Mouse (Mus musculus) sigmoid colon, adult 10 weeks (tissue): Measurements from ENCODE around the gene Mif4gd. TPM values are rescaled to one million over a fixed set of nuclear protein-coding genes. Genes with fewer than 3 reads are reported as not detected.

Experiments
- polyA plus RNA-seq: library from polyadenylated mRNA; stranded (reverse); fragments of 350-450 nt; fragmentation: Illumina TruSeq; extraction: RNeasy Lipid Tissue Mini Kit (QIAGEN cat#74804); gene quantifications from one replicate; pipeline ENCODE4 v1.2.3, GENCODE M21; 2014; ENCODE audit warnings: low read depth, low replicate concordance

The Mif4gd gene
- 24.5 TPM for polyA plus RNA-seq

GRCm38 (mm10) chr11:115612410-115613137, at the start of gene Mif4gd:
Gene Mif4gd, minus strand, starts transcription at chr11:115612969.

GRCm38 (mm10) chr11:115627705-115628464, 15.1 kb upstream of the Mif4gd start, which contains the start of gene Slc25a19:
Gene Slc25a19, minus strand, starts transcription at chr11:115628295.

GRCm38 (mm10) chr11:115603476-115604303, 9.1 kb downstream of the Mif4gd start, which contains the start of the genes Mrps7 and Gga3:
Gene Mrps7, plus strand, starts transcription at chr11:115603925.
Gene Gga3, minus strand, starts transcription at chr11:115604051.

DNA sequence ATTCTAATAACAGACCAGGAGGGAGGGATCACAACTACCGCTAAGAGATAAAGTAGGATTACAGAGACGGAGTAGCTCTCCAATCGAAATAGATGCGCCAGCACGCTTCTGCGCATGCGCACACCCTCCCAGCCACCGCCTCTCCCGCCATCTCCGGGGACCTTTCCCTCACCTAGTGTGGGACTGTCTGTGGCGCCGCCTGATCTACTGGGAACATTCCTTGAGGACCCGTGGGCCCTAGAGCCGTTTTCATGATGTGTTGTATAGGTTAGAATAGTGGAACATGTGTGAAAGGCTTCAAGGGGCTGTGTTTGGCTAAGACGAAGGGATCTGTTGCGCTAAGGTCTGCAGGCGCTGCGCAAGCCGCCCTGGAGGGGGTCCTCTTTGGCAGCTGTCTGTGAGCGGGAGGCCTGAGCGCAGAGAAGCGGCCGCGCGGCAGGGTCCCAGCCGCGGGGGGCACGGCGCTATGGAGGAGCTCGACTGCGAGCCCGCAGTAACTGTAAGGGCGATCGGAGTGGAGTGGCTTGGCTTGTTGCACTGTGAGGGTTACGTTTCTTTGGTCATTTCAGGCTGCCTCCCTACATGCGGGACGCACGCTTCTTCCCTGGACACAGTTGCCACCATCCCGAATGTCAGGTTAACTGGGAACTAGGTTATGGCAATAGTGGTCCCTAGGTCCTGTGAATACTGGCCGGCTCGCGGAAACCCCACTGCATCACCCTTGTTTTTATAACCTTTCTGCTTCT, 48.5 kb downstream of the Mif4gd start, which contains the start of gene Nup85:
Gene Nup85 (plus strand): TSS at position 371 of the 746 bp plus-strand sequence.

Other genes with a start within 250 kb of the Mif4gd start
- 19.6 TPM for gene Hid1, start 245.2 kb downstream of the Mif4gd start, polyA plus RNA-seq
- gene Cdr2l, start 231.1 kb downstream of the Mif4gd start, polyA plus RNA-seq: 0.54 TPM
- gene Mrpl58, start 209.2 kb downstream of the Mif4gd start, polyA plus RNA-seq: 12.8 TPM
- gene Atp5h, start 193.0 kb downstream of the Mif4gd start, polyA plus RNA-seq: 608 TPM
- gene Kctd2, start 192.8 kb downstream of the Mif4gd start, polyA plus RNA-seq: 14.4 TPM
- gene Trim80, start 172.4 kb downstream of the Mif4gd start, polyA plus RNA-seq: not detected
- 20.9 TPM for gene Slc16a5, start 150.5 kb downstream of the Mif4gd start, polyA plus RNA-seq
- 1.3 TPM for gene Armc7, start 137.3 kb downstream of the Mif4gd start, polyA plus RNA-seq
- 6.7 TPM for gene Nt5c, start 121.1 kb downstream of the Mif4gd start, polyA plus RNA-seq
- gene Jpt1, start 98.6 kb downstream of the Mif4gd start, polyA plus RNA-seq: 69.5 TPM
- 1,343 TPM for gene Sumo2, start 76.7 kb downstream of the Mif4gd start, polyA plus RNA-seq
- 33.1 TPM for gene Nup85, start 48.5 kb downstream of the Mif4gd start, polyA plus RNA-seq
- gene Mrps7, start 9.0 kb downstream of the Mif4gd start, polyA plus RNA-seq: 3.6 TPM
- gene Gga3, start 8.9 kb downstream of the Mif4gd start, polyA plus RNA-seq: 6.1 TPM
- gene Slc25a19, start 15.3 kb upstream of the Mif4gd start, polyA plus RNA-seq: 3.4 TPM
- gene Grb2, start 95.6 kb upstream of the Mif4gd start, polyA plus RNA-seq: 122 TPM
- gene Tmem94, start 152.5 kb upstream of the Mif4gd start, polyA plus RNA-seq: 1.4 TPM
- gene Caskin2, start 200.7 kb upstream of the Mif4gd start, polyA plus RNA-seq: 1.3 TPM
- gene Tsen54, start 201.8 kb upstream of the Mif4gd start, polyA plus RNA-seq: not detected
- 8.3 TPM for gene Llgl2, start 211.1 kb upstream of the Mif4gd start, polyA plus RNA-seq
- 34.7 TPM for gene Myo15b, start 245.4 kb upstream of the Mif4gd start, polyA plus RNA-seq